Mouse (Mus musculus) cortical plate, adult 2 months (tissue): ENCODE results near the gene Jpt2.

Experiments
- CTCF ChIP-seq: fragments of 200-500 bp; IDR thresholded peaks from 2 replicates; pipeline ENCODE4 v1.5.1; 2011; ENCODE audit warnings: mild to moderate bottlenecking, control low read depth, low read length; ENCODE audit not compliant: insufficient read depth; ENCODE audit errors: extremely low read depth
- POLR2A ChIP-seq: fragments of 200-500 bp; IDR thresholded peaks from 2 replicates; pipeline ENCODE4 v1.6.1; 2011; ENCODE audit warnings: mild to moderate bottlenecking, low read length, control low read depth; ENCODE audit not compliant: insufficient read depth; ENCODE audit errors: extremely low read depth

GRCm38 (mm10) chr17:24898041-24898854 is 62.2 kb downstream of the Jpt2 start:
- TF ChIP-seq CTCF = no peak
- no peak; the same call in 1 of the 2 replicates for TF ChIP-seq POLR2A
